Mouse (Mus musculus): Measurements from ENCODE around the gene Olfr825.
"Not testable (repeated sequence)": the region's sequence is repeated elsewhere in the genome, so short reads cannot be mapped to it uniquely, and the experiment has no call there.

Gene Olfr825

GRCm38 (mm10) chr10:130166666-130167065 lies at the start of gene Olfr825:
TSS of gene Olfr825 (minus strand) at chr10:130166766.
- no peak for DNase-seq (ENCODE audit: low read depth, low spot score)

GRCm38 (mm10) chr10:130214303-130214702 lies 47.7 kb upstream of the Olfr825 start, which contains the start of gene Olfr827:
TSS of gene Olfr827 (minus strand) at chr10:130214403.
- no peak for DNase-seq (ENCODE audit: low read depth, low spot score)

- DNase-seq (ENCODE audit: low read depth, low spot score), result no peak
Observed at GRCm38 (mm10) chr10:130184086-130184485, 17.5 kb upstream of the Olfr825 start, which contains the start of gene Olfr826. TSS of gene Olfr826 (minus strand) at chr10:130184186.

- no peak for DNase-seq (ENCODE audit: low read depth, low spot score)
Observed at GRCm38 (mm10) chr10:130165196-130165595, 1.4 kb downstream of the Olfr825 start.

GRCm38 (mm10) chr10:130144121-130144520 lies 22.4 kb downstream of the Olfr825 start:
- DNase-seq (ENCODE audit: low read depth, low spot score), result no peak

GRCm38 (mm10) chr10:130142481-130142880 lies 24.1 kb downstream of the Olfr825 start:
- not testable (repeated sequence) for DNase-seq (ENCODE audit: low read depth, low spot score)

- no peak for DNase-seq (ENCODE audit: low read depth, low spot score)
Observed at GRCm38 (mm10) chr10:130134811-130135210, 31.8 kb downstream of the Olfr825 start.

GRCm38 (mm10) chr10:130129900-130130299 lies 36.7 kb downstream of the Olfr825 start, which contains the start of gene Olfr824:
TSS of gene Olfr824 (minus strand) at chr10:130130000.
- not testable (repeated sequence) for DNase-seq (ENCODE audit: low read depth, low spot score)

- DNase-seq (ENCODE audit: low read depth, low spot score), result not testable (repeated sequence)
Observed at GRCm38 (mm10) chr10:130116045-130116444, 50.5 kb downstream of the Olfr825 start.

GRCm38 (mm10) chr10:130115283-130115682 lies 51.3 kb downstream of the Olfr825 start, which contains the start of gene Olfr823:
TSS of gene Olfr823 (minus strand) at chr10:130115383.
- DNase-seq (ENCODE audit: low read depth, low spot score), result not testable (repeated sequence)
